Mouse (Mus musculus): ENCODE measurements around the gene Maz.

The Maz gene

GRCm38 (mm10) chr7:127020901-127021562 is 5.8 kb downstream of the Maz start, which contains the start of the genes Gm42742 and Prrt2:
Gene Gm42742 (minus strand): TSS chr7:127021097.
Gene Prrt2 (minus strand): TSS chr7:127021211.
- DNase-seq: peak; percentile 69

GRCm38 (mm10) chr7:127020491-127020890 is 6.3 kb downstream of the Maz start:
- DNase-seq: no peak

- DNase-seq: no peak
Measured at GRCm38 (mm10) chr7:127020031-127020430, 6.8 kb downstream of the Maz start.

GRCm38 (mm10) chr7:127019306-127019960 is 7.4 kb downstream of the Maz start:
- no peak for DNase-seq

- no peak for DNase-seq
Measured at GRCm38 (mm10) chr7:127018416-127019305, 8.2 kb downstream of the Maz start.

- DNase-seq: no peak
Measured at GRCm38 (mm10) chr7:127017950-127018345, 8.9 kb downstream of the Maz start.

GRCm38 (mm10) chr7:127016971-127017949 is 9.6 kb downstream of the Maz start, which contains the start of gene Pagr1a:
Gene Pagr1a (minus strand): TSS chr7:127017352.
- peak; percentile 99 for DNase-seq

GRCm38 (mm10) chr7:127016486-127016938 is 10.3 kb downstream of the Maz start:
- peak; percentile 80 for DNase-seq

- DNase-seq: no peak
Measured at GRCm38 (mm10) chr7:127016481-127016485, 10.6 kb downstream of the Maz start, which contains the start of gene Pagr1b. Gene Pagr1b (minus strand): TSS chr7:127016484.

GRCm38 (mm10) chr7:127016081-127016480 is 10.8 kb downstream of the Maz start:
- peak; percentile 79 for DNase-seq

GRCm38 (mm10) chr7:127014993-127015392 is 11.8 kb downstream of the Maz start:
- DNase-seq: no peak

GRCm38 (mm10) chr7:127014320-127014719 is 12.5 kb downstream of the Maz start, which contains the start of gene Mvp:
Gene Mvp (minus strand): TSS chr7:127014621.
- DNase-seq: peak; percentile 68

GRCm38 (mm10) chr7:127013385-127013784 is 13.5 kb downstream of the Maz start:
- no peak for DNase-seq

GRCm38 (mm10) chr7:127012845-127013244 is 14.0 kb downstream of the Maz start:
- no peak for DNase-seq

- DNase-seq: no peak
Measured at GRCm38 (mm10) chr7:127012374-127012773, 14.5 kb downstream of the Maz start.

GRCm38 (mm10) chr7:127011717-127012116 is 15.1 kb downstream of the Maz start:
- no peak for DNase-seq

GRCm38 (mm10) chr7:127011051-127011450 is 15.8 kb downstream of the Maz start:
- DNase-seq: no peak

- no peak for DNase-seq
Measured at GRCm38 (mm10) chr7:127009307-127010085, 17.3 kb downstream of the Maz start.

- DNase-seq: peak; percentile 86
Measured at GRCm38 (mm10) chr7:127008239-127009019, 18.4 kb downstream of the Maz start.

- DNase-seq: no peak
Measured at GRCm38 (mm10) chr7:127007313-127008024, 19.4 kb downstream of the Maz start.
